Mouse (Mus musculus) embryonic facial prominence, embryonic 12.5 days (tissue): ENCODE measurements around the gene Nxn. TPM values are rescaled to one million over a fixed set of nuclear protein-coding genes. Genes with fewer than 3 reads are reported as not detected.
A peak's percentile ranks its signal among the peaks of the same experiment; 100 is the strongest.

Source experiments
- ATAC-seq: fragments of 200-750 bp; cut with Nextera tagmentation; 2 replicates; pipeline ENCODE4 v1.8.0; 2017; ENCODE audit not compliant: insufficient number of reproducible peaks, insufficient read depth, low FRiP score, low TSS enrichment
- H3K27ac ChIP-seq: fragments of 300-500 bp; sonication (generic); 2 replicates; pipeline ENCODE4 v1.5.1; 2016; ENCODE audit warnings: mild to moderate bottlenecking
- H3K27me3 ChIP-seq: fragments of 300-500 bp; sonication (generic); 2 replicates; pipeline ENCODE4 v1.6.1; 2016; ENCODE audit warnings: mild to moderate bottlenecking, moderate library complexity
- H3K36me3 ChIP-seq: fragments of 300-500 bp; sonication (generic); 2 replicates; pipeline ENCODE4 v1.6.1; 2016; ENCODE audit warnings: mild to moderate bottlenecking
- H3K4me1 ChIP-seq: fragments of 300-500 bp; sonication (generic); 2 replicates; pipeline ENCODE4 v1.6.1; 2016
- H3K4me2 ChIP-seq: fragments of 300-500 bp; sonication (generic); replicated peaks from 2 replicates; pipeline ENCODE4 v1.6.1; 2016; ENCODE audit warnings: mild to moderate bottlenecking, moderate library complexity
- H3K4me3 ChIP-seq: fragments of 300-500 bp; sonication (generic); 2 replicates; pipeline ENCODE4 v1.5.1; 2016; ENCODE audit warnings: mild to moderate bottlenecking
- H3K9ac ChIP-seq: fragments of 300-500 bp; sonication (generic); 2 replicates; pipeline ENCODE4 v1.6.1; 2016; ENCODE audit warnings: mild to moderate bottlenecking, moderate library complexity
- H3K9me3 ChIP-seq: fragments of 300-500 bp; sonication (generic); 2 replicates; pipeline ENCODE4 v1.6.1; 2016; ENCODE audit warnings: mild to moderate bottlenecking, moderate library complexity
- WGBS: fragments of 180-500 bp; shearing (Covaris S2); methylation state at CpG from one replicate; pipeline ENCODE4 v1.1.7; 2016; 5-methylcytosine and 5-hydroxymethylcytosine counted together
- polyA plus RNA-seq: library from polyadenylated mRNA; unstranded; fragments of >200 nt; fragmentation: Nextera tagmentation; extraction: Ambion mirVana; gene quantifications from 2 replicates; pipeline ENCODE4 v1.2.1, GENCODE M21; 2016

Nxn gene
- polyA plus RNA-seq, 1 experiment from 2014 or later: 77.9 TPM

DNA sequence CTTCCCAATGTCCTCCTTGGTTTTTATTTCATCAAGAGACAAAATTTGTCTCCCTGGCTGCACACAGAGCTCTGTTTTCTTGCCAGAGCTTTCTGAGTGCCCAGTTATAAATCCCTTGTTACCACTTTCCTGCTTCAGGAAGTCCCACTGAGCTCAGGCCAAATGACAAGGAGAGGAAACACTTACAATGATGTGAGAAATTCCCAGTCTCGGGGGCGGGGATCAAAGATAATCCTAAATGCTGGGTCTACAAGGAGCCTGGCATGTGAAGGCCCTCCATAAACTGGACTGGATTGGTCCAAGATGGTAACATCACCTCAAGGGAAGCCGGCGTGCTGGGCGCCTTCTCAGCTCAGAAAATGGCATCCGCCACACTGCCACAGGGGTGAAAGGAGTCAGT lies 106.1 kb downstream of the Nxn start:
- WGBS: 59% methylated on average over 6 of the region's 6 CpGs
- H3K4me2 ChIP-seq: no peak overlapping the region
- no peaks in the 10 kb centered on the region for H3K36me3 ChIP-seq
- H3K27ac ChIP-seq: peak overlapping the region; percentile 84
- no peak for ATAC-seq
- H3K27me3 ChIP-seq: no peaks in the 10 kb centered on the region
- H3K4me3 ChIP-seq: no peak overlapping the region
- peaks cover 81% of the 10 kb centered on the region for H3K4me1 ChIP-seq
- no peak overlapping the region for H3K9ac ChIP-seq
- H3K9me3 ChIP-seq: no peaks in the 10 kb centered on the region

DNA sequence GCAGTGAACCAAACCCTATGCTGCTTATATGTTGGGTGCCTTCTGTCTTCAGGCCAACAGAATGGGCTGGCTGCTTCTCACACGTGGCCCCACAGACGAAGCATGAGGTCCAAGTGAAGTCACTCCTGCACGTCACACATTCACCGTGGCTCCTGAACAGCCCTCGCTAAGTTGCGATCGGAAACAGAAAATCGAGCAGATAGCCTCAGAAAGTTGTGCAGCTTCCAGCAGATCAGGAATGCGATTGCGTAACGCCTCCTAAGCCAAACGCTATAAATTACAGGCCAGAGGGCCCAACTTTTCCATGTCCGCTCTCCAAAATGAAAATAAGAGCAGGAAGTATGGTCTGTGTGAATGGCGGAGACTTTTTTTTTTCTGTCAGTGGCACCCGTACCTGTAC lies 106.5 kb downstream of the Nxn start:
- H3K4me3 ChIP-seq: no peak overlapping the region
- no peak overlapping the region for H3K4me2 ChIP-seq
- H3K4me1 ChIP-seq: peaks cover 83% of the 10 kb centered on the region
- 65% methylated on average over 15 of the region's 15 CpGs for WGBS
- no peak overlapping the region for H3K9ac ChIP-seq
- H3K36me3 ChIP-seq: no peaks in the 10 kb centered on the region
- no peaks in the 10 kb centered on the region for H3K9me3 ChIP-seq
- H3K27me3 ChIP-seq: no peaks in the 10 kb centered on the region
- no peak for ATAC-seq
- peak overlapping the region; percentile 84 for H3K27ac ChIP-seq

DNA sequence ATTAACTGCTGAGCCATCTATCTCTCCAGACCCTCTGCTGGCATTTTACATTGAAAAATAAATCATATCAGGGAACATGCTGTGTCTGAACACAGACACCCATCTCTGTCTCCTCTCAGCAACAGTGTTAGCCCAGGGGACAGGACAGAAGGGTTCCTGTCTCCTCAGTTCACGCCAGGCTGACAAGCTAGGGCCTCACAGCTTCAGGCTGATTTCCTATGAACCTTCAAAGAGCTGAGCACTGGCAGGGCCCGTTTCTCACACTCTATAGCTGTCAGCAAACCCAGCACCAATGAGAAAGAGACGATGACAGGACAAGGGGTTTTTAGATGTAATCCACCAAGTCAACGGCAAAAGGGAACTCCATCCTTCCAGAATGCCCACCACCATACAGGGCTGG lies 107.0 kb downstream of the Nxn start:
- no peak for ATAC-seq
- Histone ChIP-seq H3K36me3 (no peaks in the 10 kb centered on the region), H3K9ac (no peak overlapping the region), H3K27me3 (no peaks in the 10 kb centered on the region), H3K27ac (peak overlapping the region; percentile 84), H3K4me2 (no peak overlapping the region), H3K4me3 (no peak overlapping the region), H3K4me1 (peaks cover 83% of the 10 kb centered on the region), H3K9me3 (no peaks in the 10 kb centered on the region)
- WGBS: 75% methylated on average over 4 of the region's 4 CpGs

DNA sequence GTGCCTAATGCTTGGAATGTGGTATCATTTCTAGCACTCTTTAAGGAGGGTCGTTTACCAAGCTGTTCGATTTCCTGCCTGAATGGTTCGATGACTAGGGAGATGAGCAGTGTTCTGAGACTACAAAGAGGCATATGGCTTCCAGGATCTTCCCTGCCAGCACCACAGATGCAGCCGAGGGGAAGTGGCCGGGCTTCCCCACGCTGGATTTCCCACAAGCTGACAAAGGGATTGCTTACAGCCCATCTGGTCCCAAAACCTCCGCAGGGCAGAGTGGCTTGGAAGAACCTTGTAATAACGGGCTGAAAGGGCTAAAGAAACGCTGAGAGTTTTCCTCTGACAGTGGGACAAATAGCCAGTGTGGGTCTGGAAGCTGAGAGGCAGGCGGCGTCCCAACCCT lies 108.6 kb downstream of the Nxn start:
- H3K9ac ChIP-seq: no peak overlapping the region; the same call in 1 of the 2 replicates
- 22% methylated on average over 11 of the region's 11 CpGs for WGBS
- peaks cover 89% of the 10 kb centered on the region for H3K4me1 ChIP-seq
- no peak overlapping the region for H3K4me2 ChIP-seq
- H3K36me3 ChIP-seq: no peaks in the 10 kb centered on the region
- no peaks in the 10 kb centered on the region for H3K27me3 ChIP-seq
- ATAC-seq: no peak
- no peak overlapping the region for H3K4me3 ChIP-seq
- H3K27ac ChIP-seq: peak overlapping the region; percentile 81
- no peaks in the 10 kb centered on the region for H3K9me3 ChIP-seq

DNA sequence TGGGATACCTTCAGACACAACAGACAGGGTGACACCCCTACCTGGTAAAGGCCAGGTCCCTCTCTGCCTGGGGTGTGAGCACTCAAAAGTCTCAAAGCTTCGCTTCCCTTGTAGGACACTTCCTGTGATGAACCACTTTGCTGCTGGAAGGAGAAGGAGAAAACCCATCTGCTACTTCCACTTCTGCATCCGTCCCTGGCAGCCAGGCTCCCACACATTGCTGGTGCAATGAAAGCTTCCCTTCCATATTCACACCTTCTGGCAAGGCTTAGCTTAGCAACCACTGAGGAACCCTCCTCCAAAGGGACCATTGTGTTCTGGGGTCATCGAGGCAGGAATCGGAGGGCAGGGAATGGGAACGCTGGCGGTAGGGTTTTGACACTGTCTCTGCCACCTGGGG lies 110.3 kb downstream of the Nxn start:
- Histone ChIP-seq H3K4me1 (peaks cover 82% of the 10 kb centered on the region), H3K27ac (no peak overlapping the region), H3K9ac (no peak overlapping the region), H3K9me3 (no peaks in the 10 kb centered on the region), H3K27me3 (no peaks in the 10 kb centered on the region), H3K4me2 (no peak overlapping the region), H3K36me3 (no peaks in the 10 kb centered on the region), H3K4me3 (no peak overlapping the region)
- 82% methylated on average over 6 of the region's 6 CpGs for WGBS
- ATAC-seq: no peak

DNA sequence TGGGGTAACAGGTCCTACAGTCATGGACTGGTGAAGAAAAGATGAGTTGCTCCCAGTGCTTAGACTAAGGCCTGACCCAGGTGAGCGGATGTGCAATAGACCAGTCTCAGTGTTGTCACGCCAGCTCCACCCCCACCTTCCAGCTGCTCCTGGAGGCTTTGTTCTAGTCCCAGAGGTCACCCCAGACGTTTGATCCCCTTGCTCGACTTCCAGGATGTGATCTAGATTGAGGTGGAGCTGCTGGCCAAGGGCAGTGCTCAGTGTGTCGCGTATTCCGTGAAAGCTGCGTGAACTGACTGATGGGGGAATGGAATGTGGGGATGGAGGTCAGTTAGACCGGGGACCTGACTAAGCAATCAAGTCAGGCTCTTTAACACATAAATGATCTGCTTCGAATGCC lies 111.6 kb downstream of the Nxn start:
- Histone ChIP-seq H3K9me3 (no peaks in the 10 kb centered on the region), H3K4me3 (no peak overlapping the region), H3K27me3 (no peaks in the 10 kb centered on the region), H3K36me3 (no peaks in the 10 kb centered on the region), H3K4me2 (no peak overlapping the region), H3K4me1 (peaks cover 69% of the 10 kb centered on the region), H3K9ac (no peak overlapping the region), H3K27ac (peak overlapping the region; percentile 63; the same call in 1 of the 2 replicates)
- no peak for ATAC-seq
- WGBS: 44% methylated on average over 10 of the region's 10 CpGs

DNA sequence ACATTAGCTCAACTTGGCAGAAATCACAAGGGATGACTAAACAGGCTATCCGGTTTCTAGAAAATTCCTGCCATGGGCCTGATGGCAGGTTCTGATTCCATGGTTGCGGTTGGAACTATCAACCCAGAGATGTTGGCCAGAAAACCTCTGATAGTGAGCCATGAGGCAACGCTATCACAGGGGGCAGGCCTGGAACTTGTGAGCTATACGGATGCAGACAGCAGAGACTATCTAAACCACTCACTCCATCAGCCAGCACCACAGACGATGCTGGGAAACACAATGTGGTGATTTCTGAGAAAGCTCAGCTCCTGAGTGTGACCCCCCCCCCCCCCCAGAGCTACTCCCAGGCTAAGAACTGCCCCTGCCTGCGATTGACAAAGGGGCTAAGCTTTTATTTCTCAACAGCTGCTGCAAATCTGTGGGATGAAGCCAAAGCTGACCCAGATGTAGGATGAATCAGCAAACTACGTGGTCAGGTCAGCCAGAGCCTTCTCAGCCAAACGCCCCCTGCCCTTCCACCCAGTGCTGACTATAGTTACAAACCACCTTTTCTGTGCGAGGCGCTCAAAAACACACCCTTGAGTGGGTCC lies 112.3 kb downstream of the Nxn start:
- ATAC-seq: no peak
- no peaks in the 10 kb centered on the region for H3K36me3 ChIP-seq
- no peaks in the 10 kb centered on the region for H3K9me3 ChIP-seq
- H3K27ac ChIP-seq: peak overlapping the region; percentile 63; the same call in 1 of the 2 replicates
- no peak overlapping the region for H3K9ac ChIP-seq
- no peak overlapping the region for H3K4me3 ChIP-seq
- H3K27me3 ChIP-seq: no peaks in the 10 kb centered on the region
- WGBS: 47% methylated on average over 10 of the region's 10 CpGs
- no peak overlapping the region for H3K4me2 ChIP-seq
- peaks cover 63% of the 10 kb centered on the region for H3K4me1 ChIP-seq

DNA sequence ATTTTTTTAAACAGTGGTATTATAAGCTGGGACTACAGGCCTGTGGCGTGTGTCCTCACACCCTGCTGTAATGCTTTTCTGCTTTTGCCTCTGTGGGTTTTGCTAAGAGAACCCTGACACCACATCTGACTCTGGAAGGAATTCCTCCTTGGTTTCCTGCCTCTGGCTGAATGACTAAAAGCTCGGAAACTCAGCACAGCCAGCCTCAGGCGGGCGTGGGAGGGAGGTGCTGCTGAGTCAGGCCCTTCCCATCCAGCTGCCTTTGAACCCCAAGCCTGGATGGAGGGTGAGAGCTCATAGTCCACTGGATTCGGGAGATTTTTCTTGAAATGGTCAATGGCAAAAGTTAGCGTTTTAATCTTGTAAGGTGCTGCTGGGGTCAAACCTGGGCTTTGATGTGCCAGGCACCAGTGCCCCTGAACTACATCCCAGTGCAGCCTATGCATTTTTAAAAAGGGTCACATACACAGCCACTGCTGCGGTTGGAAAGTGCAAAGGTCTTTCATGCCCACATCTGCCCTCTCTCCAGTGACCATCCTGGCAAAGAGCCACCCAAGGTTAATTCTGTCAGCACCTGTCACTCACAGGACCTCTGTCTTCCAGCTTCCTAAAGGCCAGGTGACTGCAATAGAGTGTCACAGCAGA lies 113.4 kb downstream of the Nxn start:
- 50% methylated on average over 7 of the region's 7 CpGs for WGBS
- Histone ChIP-seq H3K9ac (no peak overlapping the region), H3K4me2 (no peak overlapping the region), H3K27me3 (no peaks in the 10 kb centered on the region), H3K27ac (peak overlapping the region; percentile 41; the same call in 1 of the 2 replicates), H3K4me3 (no peak overlapping the region), H3K36me3 (no peaks in the 10 kb centered on the region), H3K9me3 (no peaks in the 10 kb centered on the region), H3K4me1 (peaks cover 55% of the 10 kb centered on the region)
- no peak for ATAC-seq

DNA sequence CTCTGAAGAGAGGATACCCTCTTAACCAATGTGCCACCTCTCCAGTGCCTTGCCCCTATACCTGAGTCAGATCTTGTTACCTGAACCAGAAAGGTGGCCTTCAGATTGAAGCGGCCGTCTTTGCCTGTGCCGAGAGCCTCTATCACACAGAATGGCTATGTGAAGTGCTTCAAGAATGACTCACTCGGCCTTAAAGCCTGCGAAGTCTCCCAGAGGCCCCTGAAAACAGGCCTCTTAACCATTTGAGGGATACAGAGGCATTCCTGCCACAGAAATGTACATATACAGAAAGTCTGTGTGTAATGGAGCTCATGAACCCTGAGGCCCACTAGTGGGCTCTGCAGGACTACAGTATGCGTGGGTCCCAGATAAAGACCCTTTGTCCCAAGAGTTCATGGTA lies 115.1 kb downstream of the Nxn start:
- Histone ChIP-seq H3K9me3 (no peaks in the 10 kb centered on the region), H3K4me2 (no peak overlapping the region), H3K9ac (no peak overlapping the region), H3K4me1 (peaks cover 53% of the 10 kb centered on the region), H3K27me3 (no peaks in the 10 kb centered on the region), H3K36me3 (no peaks in the 10 kb centered on the region), H3K4me3 (no peak overlapping the region), H3K27ac (no peak overlapping the region)
- 95% methylated on average over 6 of the region's 6 CpGs for WGBS
- ATAC-seq: no peak

DNA sequence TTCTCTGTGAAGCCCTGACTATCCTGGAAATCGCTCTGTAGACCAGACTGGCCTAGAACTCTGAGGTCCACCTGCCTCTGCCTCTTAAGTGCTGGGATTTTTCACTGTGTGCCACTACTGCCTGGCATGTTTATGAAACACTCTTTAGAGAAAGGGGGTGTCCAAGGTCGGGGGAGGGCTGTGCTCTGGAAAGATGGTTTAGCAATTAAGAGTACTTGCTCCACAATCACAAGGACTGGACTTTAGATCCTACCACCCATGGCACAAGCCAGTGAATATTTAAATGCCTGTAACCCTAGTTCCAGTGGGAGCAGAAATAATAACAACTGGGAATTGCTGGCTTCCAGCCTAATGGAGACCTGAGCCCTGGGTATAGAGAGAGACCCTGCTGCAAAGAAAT lies 119.0 kb downstream of the Nxn start:
- Histone ChIP-seq H3K27ac (no peak overlapping the region; the same call in 1 of the 2 replicates), H3K4me1 (peaks cover 29% of the 10 kb centered on the region), H3K36me3 (peaks cover 11% of the 10 kb centered on the region), H3K27me3 (no peaks in the 10 kb centered on the region), H3K9me3 (no peaks in the 10 kb centered on the region), H3K4me3 (no peak overlapping the region), H3K4me2 (no peak overlapping the region), H3K9ac (no peak overlapping the region)
- WGBS: 53% methylated on average over 2 of the region's 2 CpGs
- ATAC-seq: no peak

DNA sequence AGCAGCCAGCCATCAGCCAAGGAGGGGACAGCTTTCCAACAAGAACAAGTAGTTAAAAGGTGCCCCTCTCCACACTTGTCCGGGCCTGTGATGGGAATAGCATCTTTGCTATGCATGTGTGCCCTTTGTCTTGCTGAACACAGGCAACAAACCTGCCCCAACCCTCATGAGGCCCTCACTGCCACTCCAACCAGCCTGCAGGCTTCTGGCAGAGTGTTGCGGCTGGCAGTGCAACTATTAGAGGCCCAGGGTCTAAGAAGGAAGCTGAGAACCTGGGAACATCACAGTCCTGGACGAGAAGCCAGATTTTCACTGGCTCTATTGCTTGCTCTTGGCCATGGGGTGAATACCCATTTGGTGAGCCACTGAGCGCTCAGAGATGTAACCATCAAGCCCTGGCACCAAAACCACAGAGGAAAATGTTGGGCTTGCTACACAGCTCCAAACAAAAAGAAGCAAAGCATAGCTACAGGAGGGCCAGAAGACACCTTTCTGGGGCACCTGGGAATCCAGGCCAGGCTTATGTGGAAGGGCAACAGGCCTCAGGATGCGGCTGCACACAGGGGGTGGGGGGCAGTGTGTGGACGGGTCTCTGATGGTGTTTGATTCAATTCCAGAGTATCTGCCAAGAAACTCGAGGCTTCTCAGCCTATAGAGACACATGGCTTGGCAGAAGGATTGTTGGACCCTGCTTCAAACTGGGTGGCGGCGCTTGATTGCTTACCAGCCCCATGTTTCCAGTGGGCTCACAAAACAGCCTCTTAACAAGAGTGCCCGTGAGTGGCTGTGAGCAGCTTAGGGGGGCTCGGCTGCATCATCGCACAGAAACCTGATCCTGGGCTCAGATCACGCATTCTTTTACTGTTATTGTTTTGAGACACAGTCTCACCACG lies 119.7 kb downstream of the Nxn start:
- no peak overlapping the region for H3K4me2 ChIP-seq
- H3K27me3 ChIP-seq: no peaks in the 10 kb centered on the region
- peaks cover 23% of the 10 kb centered on the region for H3K4me1 ChIP-seq
- WGBS: 52% methylated on average over 14 of the region's 14 CpGs
- H3K9me3 ChIP-seq: no peaks in the 10 kb centered on the region
- peak; percentile 35; the same call in 1 of the 2 replicates for ATAC-seq
- no peak overlapping the region for H3K4me3 ChIP-seq
- peak overlapping the region; percentile 51 for H3K27ac ChIP-seq
- H3K9ac ChIP-seq: no peak overlapping the region
- H3K36me3 ChIP-seq: peaks cover 11% of the 10 kb centered on the region
